Mouse (Mus musculus) adrenal gland, postnatal 10 days (tissue): Measurements from ENCODE around the gene Pou2f1. TPM values are rescaled to one million over a fixed set of nuclear protein-coding genes. Genes with fewer than 3 reads are reported as not detected.

Experiments used
- DNase-seq: peaks from one replicate; pipeline ENCODE4 v3.0.0; 2021; ENCODE audit warnings: mixed read lengths
- long read RNA-seq, 2 experiments: library from polyadenylated mRNA; stranded (forward); transcript quantifications; one replicate each; pipeline ENCODE4 v2.0.0; 2021
- total RNA-seq, 2 experiments: library from RNA; stranded (reverse); gene quantifications; 2 replicates each; pipeline ENCODE4 v1.2.3; 2021

The Pou2f1 gene
- total RNA-seq, result 10 to 100 TPM; 11.3 to 17.5 TPM
- long read RNA-seq, experiment 1, partial matches to known transcripts, result 1 of 2 reads
- long read RNA-seq, experiment 1, other reads (novel, unspliced or antisense), result 1 of 2 reads
- long read RNA-seq, experiment 2, partial matches to known transcripts, result 1 of 1 reads
- long read RNA-seq, experiment 2, other reads (novel, unspliced or antisense), result 0 of 1 reads

DNA sequence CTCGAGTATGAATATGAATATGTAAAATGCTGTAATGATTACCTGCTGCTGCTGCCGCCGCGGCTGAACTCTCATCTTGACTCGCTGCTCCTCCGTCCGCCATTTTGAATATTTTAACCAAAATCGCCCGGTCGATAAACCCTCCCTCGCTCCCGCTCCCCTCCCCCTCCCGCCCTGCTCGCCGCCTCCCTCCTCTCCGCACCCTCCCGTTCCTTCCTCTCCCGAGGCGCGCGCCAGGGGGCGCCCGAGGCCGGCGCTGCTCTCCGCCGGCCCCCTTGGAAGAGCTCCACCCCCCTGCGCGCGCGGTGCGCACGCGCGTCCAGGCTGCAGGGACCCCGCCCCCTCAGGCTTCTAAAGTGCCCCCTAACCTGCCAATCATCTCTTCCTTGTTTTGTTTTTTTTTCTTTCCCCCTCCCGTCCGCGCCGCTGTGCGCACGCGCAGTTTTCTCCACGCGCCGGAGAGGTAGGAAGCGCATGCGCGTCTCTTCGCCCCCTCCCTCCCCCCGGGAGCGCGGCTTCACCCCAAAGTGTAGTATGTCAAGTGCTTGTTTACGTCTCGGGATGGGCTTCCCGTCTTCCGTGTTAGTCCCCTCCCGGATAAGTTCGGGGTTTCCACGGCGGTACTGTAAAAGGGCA lies at the start of gene Pou2f1:
Pou2f1 (minus strand) TSS at position 159 of the 636 bp plus-strand sequence.
- peak; percentile 98 for DNase-seq

DNA sequence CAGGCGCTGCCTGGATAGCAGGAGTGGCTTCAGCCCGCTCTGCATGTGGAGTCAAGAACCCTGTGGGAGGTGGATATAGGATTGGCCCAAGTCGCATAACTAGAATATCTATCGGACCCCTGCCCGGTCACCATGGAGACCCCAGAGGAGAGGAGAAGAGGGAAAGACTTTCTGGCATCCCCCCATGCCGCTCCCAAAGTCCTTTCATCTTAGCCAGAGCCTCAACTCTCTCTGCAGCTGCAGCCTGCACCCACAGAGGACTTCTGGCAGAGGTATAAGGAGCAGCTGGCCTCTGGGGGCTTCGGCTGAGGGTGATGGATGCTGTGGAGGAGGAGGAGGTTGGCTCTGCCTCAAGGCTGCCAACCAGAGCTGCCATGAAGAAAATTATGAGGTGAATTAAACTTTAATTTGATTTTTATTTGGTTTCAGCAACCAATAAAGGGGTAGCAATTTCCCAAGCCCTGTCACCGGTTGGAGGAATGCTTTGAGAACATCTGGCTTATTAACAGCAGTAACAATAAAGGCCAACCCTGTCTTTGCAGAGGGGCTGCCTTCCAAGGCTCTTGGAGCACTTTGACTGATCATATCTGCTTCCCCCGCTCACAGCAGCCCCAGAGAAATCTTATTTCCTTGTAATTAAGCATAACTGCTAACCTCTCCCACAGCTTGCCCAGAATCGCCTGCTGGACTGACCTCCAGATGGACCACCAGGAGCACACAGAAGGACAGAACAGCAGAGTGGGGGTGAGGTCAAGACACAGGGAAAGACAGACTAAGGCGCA lies 46.8 kb upstream of the Pou2f1 start:
- DNase-seq, result peak; percentile 9

DNA sequence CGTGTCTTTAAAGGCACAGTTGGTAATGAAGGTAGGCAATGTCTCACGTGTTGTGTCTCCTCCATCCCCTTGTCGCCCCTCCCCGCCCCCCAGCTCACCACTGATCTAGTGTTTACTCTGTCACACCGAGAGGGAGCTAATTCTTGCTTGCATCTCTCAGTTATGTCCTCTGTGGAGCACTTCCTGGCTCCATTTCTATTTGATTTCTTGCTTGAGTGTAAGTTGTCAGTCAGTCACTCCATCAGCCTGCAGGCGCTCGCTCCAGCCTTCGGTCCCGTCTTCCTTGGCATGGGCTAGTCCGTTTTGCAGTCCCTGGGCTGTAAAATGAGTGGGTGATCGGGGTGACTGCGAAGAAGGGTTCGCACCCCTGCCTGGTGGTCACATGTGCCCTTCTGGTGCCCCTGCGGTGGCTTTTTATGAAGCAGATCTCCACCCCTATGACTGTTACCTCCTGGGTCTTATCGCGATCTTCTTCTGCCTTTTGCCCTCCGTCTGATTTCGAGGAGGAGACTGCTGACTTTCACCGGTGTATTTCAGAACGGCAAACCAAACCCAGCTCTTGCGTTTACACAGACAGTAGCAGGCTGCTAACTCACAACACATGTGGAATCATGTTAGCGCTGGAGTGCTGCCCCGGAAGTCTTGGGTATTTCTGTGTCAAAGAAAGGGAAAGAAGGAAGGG lies 45.9 kb upstream of the Pou2f1 start:
- peak; percentile 10 for DNase-seq

DNA sequence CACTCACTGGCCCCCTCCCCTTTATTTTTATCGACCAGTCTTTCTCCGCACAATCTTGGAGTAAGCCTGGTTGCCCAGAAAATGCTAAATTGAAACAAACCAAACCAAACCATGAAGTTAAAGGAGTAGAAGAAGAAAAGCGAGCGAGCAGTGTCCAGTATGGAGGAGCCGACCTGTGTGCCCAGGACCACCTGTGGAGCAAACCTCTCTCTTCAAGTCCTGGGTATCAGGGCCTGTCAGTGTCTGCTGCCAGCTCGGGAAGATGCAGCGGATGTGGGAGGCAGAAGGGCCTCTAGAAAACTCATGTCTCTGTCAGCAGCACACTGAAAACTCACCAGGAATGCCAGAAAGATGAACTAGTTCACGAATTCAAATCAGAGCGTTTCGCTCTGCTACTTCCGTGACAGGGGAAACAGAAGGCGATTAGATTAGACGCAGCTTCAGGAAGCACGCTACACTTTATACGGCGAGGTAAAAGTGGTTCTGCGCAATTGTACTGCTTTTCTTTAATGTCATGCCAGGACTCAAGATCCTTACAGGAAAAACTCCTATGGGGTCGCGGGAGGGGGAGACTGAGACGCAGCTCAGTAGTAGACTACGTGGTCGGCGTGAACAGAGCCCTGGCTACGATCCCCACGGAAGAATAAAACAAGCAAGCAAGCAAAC lies 45.2 kb upstream of the Pou2f1 start:
- peak; percentile 9 for DNase-seq

DNA sequence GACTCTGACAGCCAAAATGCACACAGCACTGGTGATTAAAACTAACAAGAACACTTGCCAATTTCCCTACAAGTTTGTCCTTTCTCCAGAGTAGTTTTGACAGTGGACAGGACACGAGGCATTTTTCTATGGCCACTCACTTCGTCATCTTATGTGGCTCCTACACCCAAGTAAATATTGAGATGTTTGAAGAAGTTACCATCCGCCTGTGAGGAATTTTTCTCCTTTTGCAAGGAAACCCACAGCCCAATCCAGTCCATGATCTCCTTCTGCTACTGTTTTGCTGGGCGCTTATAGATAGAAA lies 43.4 kb upstream of the Pou2f1 start:
- no peak for DNase-seq

DNA sequence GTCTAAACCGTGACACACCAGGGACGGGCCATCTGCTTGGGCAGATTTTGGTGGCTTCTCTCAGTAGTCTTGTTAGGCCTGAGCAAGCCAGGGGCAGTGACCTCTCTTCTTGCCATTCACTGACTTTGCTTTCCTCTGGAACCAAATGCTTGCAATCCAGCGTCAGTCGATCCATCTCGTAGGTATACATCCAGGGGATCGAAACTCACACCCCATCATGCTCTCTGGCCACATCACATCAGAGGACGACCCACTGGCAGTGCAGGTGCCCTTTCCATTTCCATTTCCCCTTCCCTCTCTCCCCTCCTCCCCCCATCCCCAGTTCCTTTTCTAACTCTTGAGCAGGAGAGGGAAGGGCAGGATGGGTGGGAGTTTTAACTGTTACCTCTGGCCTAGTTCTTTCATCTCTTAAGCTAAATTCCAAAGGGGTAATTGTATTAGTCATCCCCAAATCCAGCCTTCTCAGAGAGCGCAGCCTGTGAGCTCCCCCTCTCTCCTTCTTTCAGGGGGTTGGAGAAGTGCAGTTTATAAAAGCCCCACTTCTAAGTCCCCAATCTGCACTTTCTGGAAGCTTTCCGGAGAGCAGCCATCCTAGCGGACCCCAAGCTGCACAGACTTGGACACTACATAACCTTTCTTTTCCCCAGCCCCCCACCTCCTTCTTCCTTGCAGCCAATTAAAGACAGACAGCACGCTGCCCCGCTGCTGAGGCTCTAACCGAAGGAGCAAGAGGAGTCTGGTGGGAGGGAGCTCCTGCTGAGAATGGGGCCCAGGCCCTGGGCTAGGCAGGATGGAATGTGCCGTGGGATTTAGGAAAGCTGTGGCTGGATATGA lies 42.8 kb upstream of the Pou2f1 start:
- no peak for DNase-seq

DNA sequence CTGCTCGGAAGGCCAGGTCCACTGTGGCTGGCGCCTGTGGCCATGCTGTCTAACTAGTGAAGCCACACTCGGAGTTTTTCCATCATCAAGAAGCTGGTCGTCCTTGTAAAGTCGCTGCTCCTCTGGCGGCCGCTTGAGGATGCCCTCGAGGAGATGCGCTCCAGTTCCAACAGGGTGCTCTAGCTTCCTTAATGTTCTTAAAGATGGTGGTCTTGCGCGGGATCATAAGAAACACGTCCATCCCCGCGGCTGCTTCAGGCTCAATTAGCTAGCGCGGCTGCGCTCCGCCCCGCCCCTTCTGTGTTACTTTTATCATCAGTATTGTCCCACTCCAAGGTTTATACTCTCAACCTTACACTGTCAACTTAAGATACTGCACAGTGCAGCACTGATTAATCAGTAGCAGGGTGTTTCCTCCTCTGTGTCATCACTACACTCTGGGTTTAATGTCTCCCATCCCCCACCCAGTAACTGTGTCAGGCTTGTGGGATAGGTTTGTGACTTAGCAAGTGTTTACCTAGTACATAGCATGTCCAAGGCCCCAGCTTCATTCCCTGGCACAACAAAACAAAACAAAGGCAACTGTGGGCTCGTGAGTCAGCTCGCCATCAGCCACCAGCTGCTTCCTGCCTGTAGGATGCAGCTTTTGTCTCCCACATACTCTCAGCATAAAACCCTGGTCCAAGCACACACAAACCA lies 41.1 kb upstream of the Pou2f1 start:
- no peak for DNase-seq

DNA sequence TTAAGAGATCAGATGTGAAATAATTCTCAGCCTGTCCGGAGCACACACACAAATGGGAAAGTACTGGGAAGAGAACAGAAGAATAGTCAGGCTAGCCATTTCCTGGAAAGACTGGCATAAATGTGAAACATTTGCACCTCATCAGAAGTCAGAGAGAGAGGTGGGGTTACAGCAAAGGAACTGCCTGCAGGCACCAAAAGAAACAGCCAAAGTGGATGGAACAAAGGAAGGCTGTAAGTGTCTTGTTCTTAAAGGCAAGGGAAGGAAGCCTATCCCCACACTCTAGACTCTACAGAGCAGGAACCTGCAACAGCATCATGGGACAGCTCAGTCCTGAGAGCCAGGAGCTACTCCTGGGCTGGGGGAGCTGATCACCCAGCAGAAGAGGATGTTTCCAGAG lies 39.0 kb upstream of the Pou2f1 start:
- DNase-seq, result no peak

DNA sequence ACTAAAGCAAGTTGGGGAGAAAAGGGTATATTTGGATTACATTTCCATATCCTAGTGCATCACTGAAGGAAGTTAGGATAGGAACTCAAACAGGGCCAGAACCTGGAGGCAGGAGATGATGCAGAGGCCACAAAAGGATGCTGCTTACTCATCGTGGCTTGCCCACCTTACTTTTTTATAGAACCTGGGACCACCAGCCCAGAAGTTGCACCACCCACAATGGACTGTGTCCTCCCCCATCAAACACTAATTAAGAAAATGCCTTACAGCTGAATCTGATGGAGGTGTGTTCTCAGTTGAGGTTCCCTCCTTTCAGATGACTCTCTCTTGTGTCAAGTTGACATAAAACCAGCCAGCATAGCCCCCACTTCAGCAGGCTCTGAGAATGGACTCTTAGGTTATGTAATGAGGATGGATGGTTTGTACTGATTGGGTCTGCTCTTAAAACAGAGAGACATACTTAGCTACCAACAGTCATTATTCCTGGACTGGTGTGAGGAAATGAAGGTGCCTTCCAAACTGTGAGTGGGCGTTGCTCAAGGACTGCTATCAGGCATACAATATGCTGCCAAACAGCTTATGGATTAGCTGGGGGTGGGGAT lies 36.4 kb upstream of the Pou2f1 start:
- no peak for DNase-seq

DNA sequence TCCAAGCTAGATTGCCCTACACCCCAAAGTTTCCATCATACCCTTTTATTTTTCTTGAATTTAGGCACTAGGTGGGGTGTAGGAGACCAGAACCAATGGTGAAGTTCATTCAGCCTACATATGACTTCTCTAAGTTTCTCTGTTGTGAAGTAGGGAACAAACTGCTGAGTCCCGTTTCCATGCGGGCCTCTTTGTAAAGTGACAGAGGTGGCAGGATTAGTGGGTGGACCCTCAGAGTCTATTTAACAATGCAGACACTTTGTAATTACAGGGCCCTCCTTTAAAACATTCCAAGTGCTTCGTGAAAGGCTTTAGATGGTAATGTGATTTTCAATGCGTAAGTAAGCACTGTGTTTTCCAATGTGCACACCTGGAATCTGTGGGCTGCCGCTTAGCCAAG lies 32.6 kb upstream of the Pou2f1 start:
- DNase-seq, result no peak

DNA sequence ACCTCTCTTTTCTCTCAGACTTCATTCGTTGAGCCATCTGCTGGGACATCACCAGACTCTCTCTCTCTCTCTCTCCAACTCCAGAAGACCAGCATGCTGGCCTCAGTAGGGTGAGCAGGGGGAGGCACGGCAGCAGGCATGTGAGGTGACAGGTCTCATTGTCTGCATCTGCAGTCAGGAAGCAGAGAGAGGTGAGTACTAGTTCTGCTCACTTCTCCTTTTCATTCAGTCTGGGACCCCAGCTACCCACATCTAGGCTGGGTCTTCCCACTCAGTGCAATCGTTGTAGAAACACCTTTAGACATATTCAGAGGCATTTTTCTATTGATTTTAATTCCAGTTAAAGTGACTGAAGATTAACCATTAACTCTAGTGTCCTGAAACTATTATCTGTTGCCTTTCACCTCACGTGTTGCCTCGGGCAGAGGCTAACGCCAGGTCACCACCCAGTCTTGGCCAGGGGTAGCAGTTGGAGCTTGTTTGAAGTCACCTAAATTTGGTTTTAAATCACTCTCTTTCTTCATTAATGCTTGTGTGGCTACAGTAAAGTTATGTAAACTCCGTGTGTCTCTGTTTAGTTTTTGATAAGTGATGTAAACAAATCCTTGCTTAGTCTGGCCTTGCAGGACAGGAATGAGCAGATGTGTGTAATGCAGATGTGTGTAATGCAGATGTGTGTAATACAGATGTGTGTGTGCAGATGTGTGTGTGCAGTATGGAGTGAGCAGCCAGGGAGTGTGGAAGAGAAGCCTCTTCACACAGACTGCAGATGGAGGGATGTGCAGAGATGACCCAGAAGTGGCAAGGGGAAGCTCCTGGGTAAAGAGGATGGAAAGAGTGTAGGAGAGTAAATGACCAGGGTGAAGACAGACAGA lies 29.4 kb upstream of the Pou2f1 start:
- DNase-seq, result no peak

DNA sequence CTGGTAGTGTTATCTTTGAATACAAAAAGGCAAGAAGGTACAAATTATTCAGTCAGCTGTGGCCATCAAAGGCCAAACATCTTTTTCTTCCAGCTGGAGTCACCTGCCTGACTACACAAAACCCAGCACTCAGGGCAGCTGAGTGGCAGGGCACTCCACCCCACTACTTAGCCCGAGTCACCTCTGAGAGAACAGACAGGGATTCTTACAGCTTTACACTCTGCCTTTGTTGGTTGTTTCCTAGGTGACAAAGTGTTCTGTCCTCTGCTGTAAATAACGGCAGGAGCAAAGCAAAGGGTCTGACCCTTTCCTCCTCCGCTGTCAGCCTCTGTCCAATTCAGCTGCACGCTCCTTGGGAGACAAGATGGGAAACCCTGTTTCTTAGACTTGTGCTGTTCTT lies 21.5 kb upstream of the Pou2f1 start:
- no peak for DNase-seq

DNA sequence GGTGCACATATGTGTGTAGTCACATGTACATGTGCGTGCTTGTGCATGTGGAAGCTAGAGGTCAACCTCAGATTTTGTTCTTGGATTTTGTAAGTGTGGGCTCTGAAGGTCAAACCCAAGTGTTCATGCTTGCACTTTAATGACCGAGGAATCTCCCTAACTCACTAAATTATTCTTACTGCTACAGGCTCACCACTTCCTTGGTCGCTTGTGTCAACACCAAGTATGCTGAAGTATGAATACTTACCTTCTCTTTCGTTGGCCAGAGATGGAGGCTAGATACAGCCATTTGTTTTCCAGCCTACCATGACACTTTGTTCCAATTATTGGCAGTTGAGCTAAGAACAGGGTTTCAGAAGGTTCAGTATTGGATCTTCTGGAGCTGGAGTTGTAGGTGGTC lies 14.7 kb upstream of the Pou2f1 start:
- DNase-seq, result no peak

DNA sequence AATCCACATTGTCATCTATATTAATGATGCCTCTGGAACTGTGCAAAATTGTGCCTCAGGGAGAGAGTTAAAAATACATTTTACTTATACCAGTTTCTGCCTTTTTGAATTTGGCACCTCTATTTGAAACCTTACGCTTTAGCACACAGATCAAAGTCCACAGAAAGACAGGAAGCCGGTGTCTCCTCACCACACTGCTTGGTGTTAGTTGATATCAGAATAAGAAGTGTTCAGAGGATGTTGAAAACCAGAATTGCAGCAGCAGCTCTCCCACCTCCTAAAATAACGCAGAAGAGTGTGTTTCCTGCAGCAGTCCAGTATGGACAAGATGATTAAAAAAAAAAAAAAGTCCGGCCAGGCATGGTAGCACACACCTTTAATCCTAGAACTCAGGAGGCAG lies 13.8 kb upstream of the Pou2f1 start:
- no peak for DNase-seq

DNA sequence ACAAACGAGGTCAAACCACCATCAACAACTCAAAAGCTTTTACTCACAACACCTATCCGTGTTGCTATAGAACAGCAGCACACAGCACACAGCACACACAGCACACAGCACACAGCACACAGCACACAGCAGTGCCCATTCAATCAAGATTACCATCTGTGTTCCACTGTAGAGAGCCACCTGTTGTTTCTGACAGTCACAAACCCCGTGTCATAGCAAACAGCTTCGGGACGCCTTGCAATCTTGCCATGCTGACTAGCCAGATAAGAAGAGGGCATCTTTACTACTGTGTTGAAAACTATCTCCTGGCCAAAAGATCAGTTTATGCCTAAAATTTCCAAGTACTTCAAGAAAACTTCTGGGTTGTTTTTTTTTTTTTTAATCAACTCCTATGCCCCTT lies 12.1 kb upstream of the Pou2f1 start:
- no peak for DNase-seq

DNA sequence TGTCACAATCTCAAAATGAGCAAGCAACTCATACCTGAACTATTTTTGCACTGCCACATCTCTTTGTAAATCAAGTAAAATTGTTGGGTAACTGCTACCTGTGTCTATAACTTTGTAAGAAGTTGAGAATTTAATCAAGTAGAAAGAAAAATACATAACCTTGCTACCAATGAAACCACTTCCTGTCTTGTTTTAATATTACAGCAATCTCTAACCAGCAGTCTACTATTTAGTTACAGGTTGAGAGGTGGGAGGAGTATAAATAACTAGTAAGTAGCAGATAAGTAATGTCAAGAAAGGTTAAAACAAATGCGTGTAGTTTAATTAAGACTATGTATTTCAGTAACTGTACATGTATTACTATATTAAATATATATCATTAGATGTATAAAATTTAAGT lies 7.6 kb upstream of the Pou2f1 start:
- DNase-seq, result no peak

DNA sequence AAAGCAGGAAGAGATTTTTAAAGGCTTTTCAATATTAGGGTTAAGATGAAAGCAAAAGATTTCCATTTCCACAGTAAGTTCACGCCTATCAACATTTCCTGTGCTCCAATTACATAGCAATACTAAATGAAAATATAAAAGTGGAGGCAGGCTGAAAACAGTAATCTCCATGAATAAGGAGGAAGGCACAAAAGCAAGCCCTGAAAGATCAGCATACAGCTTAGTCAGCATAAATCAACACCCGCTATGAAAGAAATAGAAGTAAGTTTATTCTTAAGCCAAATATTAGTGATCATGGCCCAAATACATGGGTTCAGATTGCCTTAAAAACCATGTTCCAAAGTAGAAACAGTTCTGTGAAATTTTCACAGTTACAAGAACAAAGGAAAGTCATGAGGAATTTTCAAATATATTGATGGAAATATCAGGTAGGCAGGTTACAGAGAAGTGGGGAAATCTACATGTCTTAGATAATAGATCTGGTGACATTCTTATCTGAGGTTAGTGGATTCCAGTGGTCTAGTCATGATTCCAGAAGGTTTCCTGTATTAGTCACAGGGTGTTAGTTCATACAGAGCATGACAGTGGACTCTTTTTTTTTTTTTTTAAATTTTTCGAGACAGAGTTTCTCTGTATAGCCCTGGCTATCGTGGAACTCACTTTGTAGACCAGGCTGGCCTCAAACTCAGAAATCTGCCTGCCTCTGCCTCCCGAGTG lies 6.3 kb upstream of the Pou2f1 start:
- DNase-seq, result no peak

DNA sequence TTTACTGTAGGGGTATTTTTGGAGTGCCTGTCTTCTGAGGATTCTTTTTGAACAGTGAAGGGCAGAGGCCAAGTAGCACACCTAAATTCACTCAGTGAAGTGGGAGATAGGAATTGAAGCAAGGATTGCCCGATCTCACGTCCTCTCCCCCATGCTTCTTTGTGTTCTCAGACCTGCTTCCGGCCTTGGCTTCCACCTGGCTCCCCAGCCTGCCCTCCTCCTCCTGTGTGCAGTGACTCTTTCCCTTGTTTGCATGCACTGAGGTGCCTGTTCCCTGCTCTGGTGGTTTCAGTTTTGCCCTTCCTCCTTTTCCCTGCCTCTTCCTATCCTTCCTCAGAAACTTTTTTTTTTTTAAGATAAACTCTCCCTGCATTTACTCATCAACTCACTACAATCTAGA lies 4.5 kb upstream of the Pou2f1 start:
- no peak for DNase-seq
